Mouse (Mus musculus) erythroblast, embryonic 14.5 days (primary cell): ENCODE data around the gene Ap1s2. TPM values are rescaled to one million over a fixed set of nuclear protein-coding genes. Genes with fewer than 3 reads are reported as not detected.

Source experiments
- H3K27me3 ChIP-seq: 2 replicates; pipeline ENCODE4 v1.6.1; 2012; ENCODE audit warnings: inconsistent platforms; ENCODE audit not compliant: control insufficient read depth
- H3K36me3 ChIP-seq: 2 replicates; pipeline ENCODE4 v1.6.1; 2012; ENCODE audit warnings: mild to moderate bottlenecking, inconsistent platforms; ENCODE audit not compliant: control insufficient read depth
- H3K4me1 ChIP-seq: 2 replicates; pipeline ENCODE4 v1.6.1; 2012; ENCODE audit warnings: inconsistent platforms; ENCODE audit not compliant: control insufficient read depth
- H3K4me3 ChIP-seq: replicated peaks from 2 replicates; pipeline ENCODE3; 2012; ENCODE audit warnings: moderate library complexity, mild to moderate bottlenecking, inconsistent platforms
- H3K9me3 ChIP-seq: 2 replicates; pipeline ENCODE4 v1.6.1; 2012; ENCODE audit warnings: low read length, inconsistent platforms, mixed read lengths; ENCODE audit not compliant: control insufficient read depth
- GATA1 ChIP-seq: IDR thresholded peaks from 2 replicates; pipeline ENCODE4 v1.6.1; 2012; ENCODE audit warnings: low read length, inconsistent platforms, mixed read lengths
- TAL1 ChIP-seq: IDR thresholded peaks from 3 replicates; pipeline ENCODE4 v1.6.1; 2012; ENCODE audit warnings: low read length, inconsistent platforms, mixed read lengths
- polyA plus RNA-seq: library from polyadenylated mRNA; stranded (reverse); fragments of >175 nt; gene quantifications from 2 replicates; pipeline ENCODE4 v1.2.3, GENCODE M21; 2012

Ap1s2 gene
- polyA plus RNA-seq, 1 experiment: 0.04 TPM

GRCm38 (mm10) chrX:163957381-163957780 is 48.6 kb downstream of the Ap1s2 start:
- peaks cover 19% of the 10 kb centered on the region for H3K4me1 ChIP-seq
- peak overlapping the region; percentile 91 for H3K4me3 ChIP-seq
- TF ChIP-seq TAL1 (no peak), GATA1 (no peak)
- H3K27me3 ChIP-seq: peaks cover 2% of the 10 kb centered on the region; the same call in 1 of the 2 replicates
- peaks cover 41% of the 10 kb centered on the region for H3K36me3 ChIP-seq
- H3K9me3 ChIP-seq: peaks cover 8% of the 10 kb centered on the region

DNA sequence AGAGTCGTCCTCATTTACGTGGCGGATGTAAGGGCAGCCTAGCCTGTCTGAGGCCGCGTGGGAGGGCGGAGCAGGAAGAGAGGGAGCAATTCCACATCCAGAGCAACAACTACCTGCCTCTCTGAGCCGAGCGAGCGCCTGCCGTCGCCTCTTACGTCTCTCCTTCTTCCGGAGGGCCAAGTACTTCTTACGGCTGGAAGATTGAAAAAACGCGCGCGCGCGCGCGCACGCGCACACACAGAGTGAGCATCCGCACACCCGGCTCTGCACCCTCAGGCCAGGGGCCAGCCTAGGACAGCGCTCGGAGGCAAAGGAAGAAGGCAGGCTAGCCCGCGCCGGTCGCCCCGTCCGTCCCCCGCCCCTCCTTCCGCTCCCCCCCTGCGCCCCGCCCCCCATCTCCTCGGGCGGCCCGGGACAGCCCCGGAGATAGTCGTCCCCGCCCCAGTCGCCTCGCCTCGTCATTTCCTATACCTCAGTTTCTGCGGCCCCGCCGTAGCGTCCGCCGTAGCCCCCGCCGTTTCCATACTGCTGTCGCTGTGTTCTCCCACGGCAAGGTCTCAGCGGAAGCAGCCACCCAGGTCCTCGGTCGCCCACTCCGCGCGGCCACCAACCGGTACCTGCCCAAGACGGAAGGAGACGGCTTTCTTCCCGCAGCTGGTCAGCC is 49.1 kb downstream of the Ap1s2 start:
- Histone ChIP-seq H3K9me3 (peaks cover 8% of the 10 kb centered on the region), H3K27me3 (peaks cover 2% of the 10 kb centered on the region; the same call in 1 of the 2 replicates), H3K4me1 (peaks cover 19% of the 10 kb centered on the region), H3K4me3 (peak overlapping the region; percentile 91), H3K36me3 (peaks cover 38% of the 10 kb centered on the region)
- no peak for TF ChIP-seq TAL1
- no peak for TF ChIP-seq GATA1

DNA sequence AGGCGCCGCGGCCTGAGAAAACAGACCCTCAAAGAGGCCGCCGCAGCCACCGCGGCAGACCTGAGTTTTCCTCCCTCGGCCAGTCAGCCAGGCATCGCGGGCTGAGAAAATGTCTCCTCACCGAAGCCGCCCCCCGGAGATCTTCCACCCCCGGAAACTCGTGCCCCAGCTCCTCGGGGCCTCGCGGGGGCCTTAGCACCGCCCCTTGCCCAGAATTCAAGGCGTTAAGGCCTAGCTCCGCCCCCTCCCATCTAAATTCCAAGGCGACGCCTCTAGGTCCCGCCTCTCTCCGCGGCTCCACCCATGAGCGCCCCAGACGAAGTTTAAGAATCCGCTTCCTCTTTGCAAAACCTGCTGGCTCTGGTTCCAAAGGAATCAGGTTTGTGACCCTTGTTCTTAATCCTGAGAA is 49.7 kb downstream of the Ap1s2 start, which contains the start of gene Zrsr2:
Gene Zrsr2, minus strand, starts transcription at position 195 of the 409 bp plus-strand sequence.
- TF ChIP-seq TAL1 (no peak), GATA1 (no peak)
- peaks cover 2% of the 10 kb centered on the region; the same call in 1 of the 2 replicates for H3K27me3 ChIP-seq

GRCm38 (mm10) chrX:163981092-163981491 is 72.3 kb downstream of the Ap1s2 start:
- no peaks in the 10 kb centered on the region for H3K9me3 ChIP-seq
- no peak overlapping the region for H3K4me3 ChIP-seq
- H3K36me3 ChIP-seq: no peaks in the 10 kb centered on the region
- no peaks in the 10 kb centered on the region for H3K27me3 ChIP-seq
- H3K4me1 ChIP-seq: no peaks in the 10 kb centered on the region
- TF ChIP-seq TAL1 (no peak), GATA1 (no peak)

More for the DNA sequence above, 49.7 kb downstream of the Ap1s2 start, which contains the start of gene Zrsr2:
- peaks cover 19% of the 10 kb centered on the region for H3K4me1 ChIP-seq
- peaks cover 33% of the 10 kb centered on the region for H3K36me3 ChIP-seq
- H3K4me3 ChIP-seq: peak within 1 kb of the TSS; percentile 91
- H3K9me3 ChIP-seq: peaks cover 8% of the 10 kb centered on the region

- H3K4me1 ChIP-seq: no peaks in the 10 kb centered on the region
- H3K9me3 ChIP-seq: no peaks in the 10 kb centered on the region
- no peak overlapping the region for H3K4me3 ChIP-seq
- H3K36me3 ChIP-seq: no peaks in the 10 kb centered on the region
- H3K27me3 ChIP-seq: no peaks in the 10 kb centered on the region
- TF ChIP-seq TAL1: no peak
- no peak for TF ChIP-seq GATA1
Measured at GRCm38 (mm10) chrX:163981500-163981899, 72.7 kb downstream of the Ap1s2 start.

DNA sequence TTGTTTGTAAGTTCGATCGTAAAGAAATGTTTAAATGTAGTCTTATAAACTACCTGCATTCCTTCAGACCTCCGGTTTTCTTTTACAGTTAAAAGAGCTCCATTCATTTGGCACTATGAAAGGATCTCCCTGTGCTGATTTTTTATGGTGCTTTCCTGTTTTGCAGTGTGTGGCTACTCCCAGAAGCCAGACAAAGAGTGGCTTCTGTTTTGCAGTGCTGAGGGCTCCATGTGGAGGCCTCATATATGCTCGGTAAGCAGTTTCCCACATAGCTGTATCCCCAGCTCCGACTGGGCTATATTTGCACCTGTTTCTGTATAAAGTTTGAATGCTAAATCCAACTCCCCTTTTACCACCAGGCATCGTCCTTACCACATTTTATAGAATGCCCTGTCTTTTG is 73.3 kb downstream of the Ap1s2 start:
- H3K4me3 ChIP-seq: no peak overlapping the region
- H3K4me1 ChIP-seq: no peaks in the 10 kb centered on the region
- no peaks in the 10 kb centered on the region for H3K9me3 ChIP-seq
- TF ChIP-seq GATA1: no peak
- no peaks in the 10 kb centered on the region for H3K27me3 ChIP-seq
- H3K36me3 ChIP-seq: no peaks in the 10 kb centered on the region

Other genes with a start within 250 kb of the Ap1s2 start
- not detected in 2 replicates for gene Rnf138rt1, start 147.7 kb upstream of the Ap1s2 start, polyA plus RNA-seq
- 2.6 and 3.9 TPM in 2 replicates for gene Zrsr2, start 49.6 kb downstream of the Ap1s2 start, polyA plus RNA-seq
- gene Car5b, start 119.0 kb downstream of the Ap1s2 start, polyA plus RNA-seq: not detected in 2 replicates
- 1.5 and 1.9 TPM in 2 replicates for gene Siah1b, start 167.5 kb downstream of the Ap1s2 start, polyA plus RNA-seq
- not detected in 2 replicates for gene Cltrn, start 179.8 kb downstream of the Ap1s2 start, polyA plus RNA-seq
- gene Ace2, start 230.3 kb downstream of the Ap1s2 start, polyA plus RNA-seq: not detected in 2 replicates